Mouse (Mus musculus) ES-E14 (cell line): ENCODE measurements at regions not wholly inside any gene's neighbourhood (a gene's known extent, or its start where the extent isn't known, plus 50 kb on each side); places are given as distances from the start of the nearest gene placed in this dataset.
A peak's percentile ranks its signal among the peaks of the same experiment; 100 is the strongest.
"Not testable (repeated sequence)": the region's sequence is repeated elsewhere in the genome, so short reads cannot be mapped to it uniquely, and the experiment has no call there.

Source experiments
- DNase-seq: peaks from one replicate; pipeline ENCODE4 v3.0.0-alpha.2; 2013; ENCODE audit warnings: low read depth, low spot score
- H3K27ac ChIP-seq: 2 replicates; pipeline ENCODE4 v1.5.1; 2012; ENCODE audit warnings: low read depth, mild to moderate bottlenecking, low read length, moderate library complexity, mixed read lengths; ENCODE audit not compliant: poor library complexity, insufficient read depth, severe bottlenecking
- H3K36me3 ChIP-seq: 2 replicates; pipeline ENCODE4 v1.6.1; 2012; ENCODE audit warnings: mild to moderate bottlenecking, low read length, moderate library complexity, mixed read lengths; ENCODE audit not compliant: control insufficient read depth, poor library complexity, insufficient read depth, severe bottlenecking
- H3K4me1 ChIP-seq, 2 experiments: fragments of 150-350 bp in 1 of 2; sonication (generic) in 1 of 2; 2 replicates each; pipeline ENCODE4 v1.6.1; 2012; ENCODE audit warnings: low read length in 2 of 2, mild to moderate bottlenecking in 1 of 2, mixed read lengths in 1 of 2; ENCODE audit not compliant: control insufficient read depth in 2 of 2, insufficient read depth in 2 of 2, poor library complexity in 1 of 2
- H3K4me3 ChIP-seq, 2 experiments: fragments of 150-350 bp in 1 of 2; sonication (generic) in 1 of 2; 2 replicates each; pipeline ENCODE4 v1.5.1; 2012; ENCODE audit warnings: low read length in 2 of 2, low read depth in 1 of 2, mild to moderate bottlenecking in 1 of 2, mixed read lengths in 1 of 2; ENCODE audit not compliant: insufficient read depth in 1 of 2, poor library complexity in 1 of 2, severe bottlenecking in 1 of 2
- H3K9ac ChIP-seq: 2 replicates; pipeline ENCODE4 v1.6.1; 2012; ENCODE audit warnings: low read depth, mild to moderate bottlenecking, low read length, mixed read lengths; ENCODE audit not compliant: poor library complexity, insufficient read depth, severe bottlenecking
- H3K9me3 ChIP-seq: fragments of 150-350 bp; sonication (generic); 2 replicates; pipeline ENCODE4 v1.6.1; 2012; ENCODE audit warnings: low read depth, mild to moderate bottlenecking, low read length; ENCODE audit not compliant: control insufficient read depth, insufficient read depth
- CHD2 ChIP-seq: IDR thresholded peaks from 2 replicates; pipeline ENCODE4 v1.6.1; 2014; ENCODE audit warnings: mild to moderate bottlenecking, low read depth, low read length, inconsistent platforms
- HCFC1 ChIP-seq: IDR thresholded peaks from 2 replicates; pipeline ENCODE4 v1.6.1; 2012; ENCODE audit warnings: low read length, inconsistent platforms, borderline replicate concordance; ENCODE audit not compliant: insufficient read depth
- MAFK ChIP-seq: IDR thresholded peaks from 2 replicates; pipeline ENCODE4 v1.6.1; 2014; ENCODE audit warnings: mild to moderate bottlenecking, low read depth, low read length, inconsistent platforms; ENCODE audit not compliant: insufficient read depth
- ZC3H11A ChIP-seq: IDR thresholded peaks from 2 replicates; pipeline ENCODE4 v1.6.1; 2012; ENCODE audit warnings: low read depth, mild to moderate bottlenecking, inconsistent platforms, low read length, borderline replicate concordance
- ZNF384 ChIP-seq: IDR thresholded peaks from 2 replicates; pipeline ENCODE4 v1.6.1; 2012; ENCODE audit warnings: low read depth, low read length, inconsistent platforms
- in situ Hi-C, 2 experiments: fragments of 600-800 bp; cut with MboI; formaldehyde crosslinking; loops; one replicate each; pipeline ENCODE4 v1.15.1; 2025; ENCODE audit warnings: low sequenced_read_pairs in 2 of 2, inconsistent platforms in 1 of 2; ENCODE audit not compliant: unreplicated experiment in 2 of 2

DNA sequence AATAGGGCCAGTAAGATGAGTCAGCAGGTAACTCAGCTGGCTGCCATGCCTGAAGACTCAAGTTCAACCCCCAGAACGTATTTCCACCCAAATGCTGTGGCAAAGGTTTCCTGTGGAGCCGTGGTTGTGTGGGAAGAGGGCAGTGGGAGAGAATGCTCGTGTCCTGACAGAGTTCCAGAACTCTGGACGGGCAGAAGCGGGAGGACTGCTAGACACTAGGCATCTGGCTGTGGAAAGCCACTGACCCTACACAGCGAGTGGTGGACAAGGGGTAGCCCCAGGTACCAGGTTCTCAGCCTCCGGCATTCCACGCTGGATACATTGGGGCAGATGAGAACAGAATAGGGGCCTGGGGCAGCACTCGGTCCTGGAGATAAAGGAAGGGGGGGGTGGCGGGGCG is 69.6 kb upstream of the Acsl3 start:
- no peaks in the 10 kb centered on the region for H3K36me3 ChIP-seq
- no peak for DNase-seq
- H3K4me3 ChIP-seq = no peak overlapping the region
- no peak overlapping the region; the same call in 1 of the 2 replicates for H3K27ac ChIP-seq
- peaks cover 0 to 2% of the 10 kb centered on the region in 2 experiments; a peak in 1 of 4 replicates for H3K4me1 ChIP-seq
- in situ Hi-C loops = no loop called here
- H3K9me3 ChIP-seq = no peaks in the 10 kb centered on the region
- H3K9ac ChIP-seq = no peak overlapping the region
- no peak for TF ChIP-seq MAFK
- TF ChIP-seq ZC3H11A = no peak
- TF ChIP-seq CHD2 = no peak
- TF ChIP-seq HCFC1 = no peak

DNA sequence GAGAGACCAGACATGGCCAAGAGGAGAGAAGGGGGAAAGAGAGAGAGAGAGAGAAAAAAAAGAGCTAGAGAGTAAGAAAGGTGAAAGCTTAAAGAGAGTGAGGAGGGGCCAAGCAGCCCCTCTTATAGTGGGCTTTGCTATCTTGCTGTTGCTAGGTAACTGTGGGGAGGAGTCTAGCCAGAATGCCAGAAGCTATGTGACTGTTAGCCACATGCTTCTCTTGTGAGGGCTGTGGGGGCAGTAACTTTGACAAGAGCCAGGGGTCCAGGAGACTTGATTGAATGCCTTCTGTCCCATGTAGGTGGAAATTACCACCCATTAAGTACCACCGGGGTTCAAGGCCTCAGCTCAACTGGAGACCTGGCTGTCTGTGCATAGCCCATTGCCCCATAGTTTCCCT is 69.0 kb upstream of the Acsl3 start:
- in situ Hi-C loops, H3K36me3 ChIP-seq, H3K4me3 ChIP-seq, H3K27ac ChIP-seq, DNase-seq, H3K4me1 ChIP-seq, H3K9me3 ChIP-seq, H3K9ac ChIP-seq: not testable (repeated sequence)

DNA sequence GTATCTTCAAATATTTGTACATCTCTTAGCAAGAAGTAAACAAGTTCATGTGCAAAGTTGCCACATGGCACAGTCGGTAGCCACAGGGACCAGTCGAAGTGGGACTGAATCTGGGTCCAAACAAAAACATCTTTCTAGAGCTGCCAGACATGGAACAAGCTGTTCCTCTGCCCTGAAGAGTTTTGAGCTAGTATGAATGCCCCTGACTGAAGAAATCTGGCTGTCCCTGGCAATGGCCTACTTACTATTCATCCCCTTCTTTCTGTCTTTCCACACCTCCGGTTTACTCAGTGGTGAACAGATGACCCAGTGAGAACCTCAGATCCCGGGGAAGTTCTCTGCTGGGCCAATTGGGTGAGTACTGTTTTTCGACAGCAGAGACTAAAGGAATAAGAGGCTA is 67.1 kb upstream of the Acsl3 start:
- Histone ChIP-seq H3K4me3 (no peak overlapping the region), H3K4me1 (peaks cover 0 to 6% of the 10 kb centered on the region in 2 experiments; a peak in 1 of 4 replicates), H3K9me3 (no peaks in the 10 kb centered on the region), H3K36me3 (no peaks in the 10 kb centered on the region), H3K9ac (no peak overlapping the region), H3K27ac (no peak overlapping the region)
- no peak for DNase-seq
- in situ Hi-C loops = no loop called here
- TF ChIP-seq CHD2 (no peak), ZC3H11A (no peak), HCFC1 (no peak)

DNA sequence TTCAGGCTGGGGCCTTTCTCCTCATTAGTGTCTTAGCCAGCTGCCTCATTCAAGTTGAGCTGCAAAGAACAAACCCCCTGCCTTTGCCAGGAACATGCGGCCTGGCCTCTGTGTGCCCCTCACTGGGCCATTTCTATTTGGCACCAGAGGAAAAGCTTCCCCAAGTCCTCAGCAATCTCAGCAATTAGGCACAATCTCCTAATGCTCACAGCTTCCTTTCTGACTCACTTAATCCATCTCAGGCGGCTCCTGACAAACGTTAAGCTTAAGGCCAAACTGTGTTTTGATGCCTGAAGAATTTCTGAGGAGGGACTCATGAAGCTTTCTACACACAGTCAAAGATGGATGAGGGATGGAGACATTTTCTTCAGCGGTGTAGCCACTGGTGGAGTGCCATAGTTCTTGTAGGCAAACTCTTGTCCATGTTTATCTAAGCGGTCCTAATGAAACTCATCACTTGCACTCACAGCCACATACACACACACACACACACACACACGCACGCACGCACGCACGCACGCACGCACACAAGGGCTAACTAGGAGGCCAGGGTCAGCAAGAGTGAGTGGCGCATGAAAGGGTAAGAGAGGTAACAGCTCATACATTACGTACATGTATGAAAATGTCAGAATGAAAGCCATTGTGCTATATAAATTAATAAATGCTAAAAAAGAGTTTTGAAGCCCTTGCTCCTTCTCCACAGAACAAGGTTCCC is 63.5 kb upstream of the Acsl3 start:
- in situ Hi-C loops = no loop called here
- TF ChIP-seq CHD2 = no peak
- Histone ChIP-seq H3K36me3 (no peaks in the 10 kb centered on the region), H3K4me1 (peaks cover 0 to 9% of the 10 kb centered on the region in 2 experiments; a peak in 1 of 4 replicates), H3K27ac (no peak overlapping the region), H3K9ac (no peak overlapping the region), H3K9me3 (no peaks in the 10 kb centered on the region), H3K4me3 (peak overlapping the region in 1 of 2 experiments; percentile 47; a peak in 1 of 4 replicates)
- DNase-seq = no peak

DNA sequence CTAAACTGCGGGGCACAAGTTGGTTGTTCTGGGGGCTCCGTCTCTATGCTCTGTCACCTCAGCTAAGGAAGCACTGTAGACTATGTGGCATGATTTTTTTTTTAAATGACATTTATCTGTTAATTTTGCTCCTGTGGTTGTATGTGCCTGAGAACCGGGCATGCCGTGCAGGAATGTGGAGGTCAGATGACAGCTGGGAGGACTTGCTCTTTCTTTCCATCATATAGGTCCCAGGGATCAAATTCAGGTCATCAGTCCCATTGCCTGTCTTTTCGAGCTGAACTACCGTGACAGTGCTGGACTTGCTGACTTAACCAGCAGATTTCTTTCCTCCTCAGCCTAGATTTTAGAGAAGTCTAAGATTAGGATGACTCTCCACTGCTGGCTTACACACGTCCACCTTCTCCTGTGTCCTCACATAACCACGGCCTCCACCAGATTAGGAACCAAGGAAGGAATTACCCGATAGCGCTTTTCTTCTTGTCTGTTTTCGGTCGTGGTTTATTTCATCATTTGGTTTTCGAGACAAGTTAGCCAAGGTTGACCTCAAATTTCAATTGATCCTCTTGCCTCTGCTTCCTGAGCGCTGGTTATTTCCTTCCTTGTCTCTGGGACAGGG is 62.0 kb upstream of the Acsl3 start:
- in situ Hi-C loops = no loop called here
- Histone ChIP-seq H3K9me3 (no peaks in the 10 kb centered on the region), H3K36me3 (no peaks in the 10 kb centered on the region), H3K9ac (no peak overlapping the region), H3K4me3 (no peak overlapping the region), H3K4me1 (peaks cover 0 to 12% of the 10 kb centered on the region in 2 experiments; a peak in 1 of 4 replicates), H3K27ac (no peak overlapping the region)
- DNase-seq = no peak
- no peak for TF ChIP-seq MAFK
- no peak for TF ChIP-seq ZNF384
- no peak for TF ChIP-seq HCFC1
- TF ChIP-seq CHD2 = no peak
- TF ChIP-seq ZC3H11A = no peak
